Mouse (Mus musculus) liver, adult (tissue): ENCODE data around the gene Egfl6.

ENCODE experiments used
- GATA4 ChIP-seq: IDR thresholded peaks from 2 replicates; pipeline ENCODE4 v1.6.1; 2014; ENCODE audit warnings: mild to moderate bottlenecking, low read length; ENCODE audit not compliant: insufficient replicate concordance

Egfl6 gene

GRCm38 (mm10) chrX:166533432-166533831, 52.1 kb downstream of the Egfl6 start:
- no peak for TF ChIP-seq GATA4

GRCm38 (mm10) chrX:166531671-166532070, 53.8 kb downstream of the Egfl6 start:
- TF ChIP-seq GATA4 = no peak

DNA sequence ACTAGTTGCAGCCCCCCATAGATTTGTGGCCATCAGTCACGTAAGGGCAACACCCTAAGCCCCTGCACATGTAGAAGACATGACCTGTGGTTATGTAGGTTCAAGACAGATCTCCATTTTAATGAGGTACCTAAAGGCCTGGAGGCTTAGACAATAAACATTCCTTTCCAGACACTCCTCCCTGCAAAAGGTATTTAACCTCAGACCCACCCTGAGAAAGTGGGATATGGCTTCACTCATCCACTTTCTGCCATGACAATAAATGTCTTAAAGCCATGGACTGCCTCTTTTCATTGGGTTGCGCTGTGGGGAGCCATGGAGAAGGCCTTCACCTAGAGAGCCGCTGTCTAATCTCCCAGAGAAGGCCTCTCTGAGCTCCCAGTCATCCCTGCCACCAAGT, 57.4 kb downstream of the Egfl6 start:
- TF ChIP-seq GATA4 = no peak

DNA sequence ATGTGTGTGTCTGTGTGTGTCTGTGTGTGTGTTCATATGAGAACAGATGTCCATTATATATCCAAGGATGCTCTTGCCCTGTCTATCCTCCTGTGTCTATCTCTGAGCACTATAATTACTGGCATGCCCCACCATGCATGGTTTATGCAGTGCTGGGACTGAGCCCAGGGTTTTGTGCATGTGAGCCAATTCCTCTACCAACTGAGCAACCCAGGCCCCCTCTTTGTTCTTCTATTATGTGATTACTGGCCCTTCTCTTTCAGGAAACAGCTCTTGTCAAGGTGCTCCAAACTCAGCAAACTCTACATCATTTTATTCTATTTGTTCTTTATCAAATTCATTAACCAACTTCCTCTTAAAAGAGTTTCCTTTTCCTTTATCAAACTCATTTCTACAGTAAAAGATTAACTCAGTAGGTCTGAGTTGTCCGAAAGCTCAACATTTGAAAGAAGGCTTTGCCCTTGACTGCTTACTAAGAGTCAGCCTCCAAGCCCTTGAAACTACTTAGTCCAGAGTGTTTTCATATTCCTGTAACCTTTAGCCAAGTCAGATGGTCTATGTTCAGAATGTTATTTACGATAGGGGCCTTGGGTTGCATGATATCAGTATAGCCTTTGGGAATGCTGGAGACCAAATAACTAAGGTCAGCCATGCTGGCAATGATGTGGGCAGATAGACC, 59.7 kb downstream of the Egfl6 start:
- no peak for TF ChIP-seq GATA4

DNA sequence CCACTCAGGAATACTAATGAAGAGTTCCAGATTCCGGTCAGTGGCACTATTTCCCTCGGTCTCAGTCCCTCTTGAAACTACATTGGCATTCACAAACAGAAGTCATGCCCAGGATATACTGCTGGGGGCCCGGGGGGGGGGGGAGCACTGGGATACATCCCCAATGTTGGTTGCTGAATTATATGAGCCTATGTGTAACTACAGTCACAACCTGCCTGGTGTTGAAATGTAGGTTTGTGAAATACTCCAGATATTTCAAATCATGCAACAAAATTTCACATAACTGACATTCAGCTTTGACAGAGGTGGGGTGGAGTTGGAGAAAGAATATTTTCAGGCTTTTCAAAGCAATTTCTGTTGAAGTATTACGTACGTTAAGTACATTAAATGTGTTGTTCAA, 64.7 kb downstream of the Egfl6 start:
- no peak for TF ChIP-seq GATA4

DNA sequence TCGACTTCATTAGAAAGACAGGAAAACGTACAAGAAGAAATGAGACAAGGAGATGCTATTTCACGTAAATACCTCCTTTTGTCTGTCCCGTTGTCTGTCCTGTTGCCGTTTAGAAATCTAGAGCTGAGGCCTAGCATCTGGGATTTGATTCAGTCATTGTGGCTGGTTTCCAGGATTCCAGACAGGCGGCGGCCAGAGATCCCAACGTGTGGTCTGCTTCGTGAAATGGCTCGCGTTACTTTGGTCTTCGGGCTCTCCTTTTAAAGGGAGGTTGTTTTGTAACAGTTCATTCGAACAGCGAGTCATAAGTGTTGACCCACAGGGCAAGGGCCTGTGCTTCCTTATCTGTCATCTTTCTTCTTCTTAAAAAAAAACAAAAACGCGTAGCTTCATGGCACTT, 67.2 kb downstream of the Egfl6 start, which contains the start of gene Tceanc:
Tceanc (minus strand) TSS at position 223 of the 400 bp plus-strand sequence.
- no peak for TF ChIP-seq GATA4

DNA sequence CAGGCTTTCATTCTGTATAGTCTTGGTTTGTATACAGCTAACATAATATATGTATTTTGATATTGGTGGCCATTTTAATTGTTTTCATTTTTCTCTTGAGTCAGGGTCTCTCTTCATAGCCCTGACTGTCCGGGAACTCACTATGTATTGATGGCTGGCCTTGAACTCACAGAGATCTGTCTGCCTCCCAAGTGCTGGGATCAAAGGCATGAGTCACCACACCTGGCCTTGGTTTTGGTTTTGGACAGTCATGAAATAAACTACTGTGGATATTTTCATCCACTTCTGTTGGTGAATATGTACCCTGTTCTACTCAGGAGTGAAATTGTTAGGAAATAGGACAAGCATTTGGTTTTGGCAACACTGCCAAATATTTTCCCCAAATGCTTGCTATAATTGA, 68.9 kb downstream of the Egfl6 start:
- TF ChIP-seq GATA4 = no peak

DNA sequence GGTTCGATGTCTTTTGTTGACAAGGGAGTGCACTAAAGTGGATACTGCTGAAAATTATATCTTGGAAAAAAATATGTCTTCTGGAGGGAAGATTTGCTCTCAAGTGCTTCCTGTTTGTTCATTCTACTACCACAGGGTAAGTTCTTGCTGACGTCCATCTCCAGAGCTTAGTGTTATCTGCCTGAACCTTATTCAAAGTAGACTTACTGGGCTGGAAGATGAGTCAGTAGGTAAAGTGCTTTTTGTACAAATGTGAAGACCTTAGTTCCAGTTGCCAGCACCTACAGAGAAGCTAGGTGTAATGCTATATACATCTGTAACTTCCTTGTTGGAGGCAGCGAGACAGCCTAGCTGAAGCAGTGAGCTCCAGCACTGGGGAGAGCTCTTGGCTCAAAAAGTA, 69.6 kb downstream of the Egfl6 start:
- no peak for TF ChIP-seq GATA4

- no peak for TF ChIP-seq GATA4
Measured at GRCm38 (mm10) chrX:166512071-166512470, 73.4 kb downstream of the Egfl6 start.

DNA sequence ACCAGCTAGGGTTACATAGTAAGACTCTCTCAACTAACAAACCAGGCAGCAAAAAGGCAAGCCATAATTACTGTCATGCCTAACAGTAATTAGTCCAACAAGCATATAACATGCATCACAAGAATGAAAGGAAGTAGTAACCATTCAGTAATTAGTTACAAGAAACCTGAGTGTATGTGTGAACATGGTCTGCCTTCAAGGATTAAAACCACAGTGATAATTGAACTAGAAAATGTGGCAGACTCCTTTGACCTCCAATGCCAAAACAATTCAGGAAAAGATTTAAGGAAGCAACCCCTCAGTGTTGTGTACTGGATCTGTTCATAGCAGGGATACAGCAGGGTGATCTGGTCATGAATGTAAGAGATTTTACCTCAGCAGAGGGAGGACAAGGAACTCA, 74.4 kb downstream of the Egfl6 start:
- no peak for TF ChIP-seq GATA4

- TF ChIP-seq GATA4 = no peak
Measured at GRCm38 (mm10) chrX:166509761-166510738, 75.5 kb downstream of the Egfl6 start.

GRCm38 (mm10) chrX:166504421-166504820, 81.1 kb downstream of the Egfl6 start:
- TF ChIP-seq GATA4 = no peak

- TF ChIP-seq GATA4 = no peak
Measured at GRCm38 (mm10) chrX:166499496-166500190, 85.9 kb downstream of the Egfl6 start.

DNA sequence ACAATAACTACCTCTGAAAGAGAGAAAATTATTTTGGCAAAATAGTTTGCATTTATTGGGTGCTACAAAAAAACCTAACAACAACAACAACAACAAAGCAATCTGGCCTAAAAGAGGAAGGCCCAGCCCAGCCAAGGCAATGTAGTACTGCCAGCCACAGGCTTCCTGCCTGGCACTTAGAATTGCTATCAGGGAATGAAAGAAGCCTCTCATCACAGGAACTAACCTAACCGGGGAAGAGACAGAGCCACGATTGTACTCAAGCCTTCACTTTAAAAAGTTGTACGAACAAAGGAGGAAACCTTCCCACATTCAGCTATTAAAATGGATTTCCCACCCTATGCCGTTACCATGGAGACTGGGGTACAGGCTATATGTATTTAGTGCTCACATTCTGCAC, 87.7 kb downstream of the Egfl6 start:
- TF ChIP-seq GATA4 = no peak

DNA sequence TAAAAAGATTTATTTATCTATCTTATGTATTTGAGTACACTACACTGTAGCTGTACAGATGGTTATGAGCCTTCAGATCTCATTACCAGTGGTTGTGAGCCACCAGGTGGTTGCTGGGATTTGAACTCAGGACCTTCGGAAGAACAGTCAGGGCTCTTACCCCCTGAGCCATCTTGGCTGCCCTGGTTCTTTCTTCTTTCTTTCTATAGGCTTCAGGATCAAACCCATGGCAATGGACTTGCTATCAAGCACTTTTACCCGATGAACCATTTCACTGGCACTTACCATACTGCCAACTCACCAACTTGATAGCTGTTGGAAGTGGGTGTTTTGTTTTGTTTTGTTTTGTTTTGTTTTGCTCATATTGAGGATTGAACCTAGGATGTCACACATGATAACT, 90.5 kb downstream of the Egfl6 start:
- no peak for TF ChIP-seq GATA4

- no peak for TF ChIP-seq GATA4
Measured at GRCm38 (mm10) chrX:166479365-166479983, 106.0 kb downstream of the Egfl6 start, which contains the start of gene Rab9. TSS of gene Rab9 (minus strand) at chrX:166479867.
